Comparison of ENCODE assay signal across 25 mouse cellular contexts in the genomic region with DNA sequence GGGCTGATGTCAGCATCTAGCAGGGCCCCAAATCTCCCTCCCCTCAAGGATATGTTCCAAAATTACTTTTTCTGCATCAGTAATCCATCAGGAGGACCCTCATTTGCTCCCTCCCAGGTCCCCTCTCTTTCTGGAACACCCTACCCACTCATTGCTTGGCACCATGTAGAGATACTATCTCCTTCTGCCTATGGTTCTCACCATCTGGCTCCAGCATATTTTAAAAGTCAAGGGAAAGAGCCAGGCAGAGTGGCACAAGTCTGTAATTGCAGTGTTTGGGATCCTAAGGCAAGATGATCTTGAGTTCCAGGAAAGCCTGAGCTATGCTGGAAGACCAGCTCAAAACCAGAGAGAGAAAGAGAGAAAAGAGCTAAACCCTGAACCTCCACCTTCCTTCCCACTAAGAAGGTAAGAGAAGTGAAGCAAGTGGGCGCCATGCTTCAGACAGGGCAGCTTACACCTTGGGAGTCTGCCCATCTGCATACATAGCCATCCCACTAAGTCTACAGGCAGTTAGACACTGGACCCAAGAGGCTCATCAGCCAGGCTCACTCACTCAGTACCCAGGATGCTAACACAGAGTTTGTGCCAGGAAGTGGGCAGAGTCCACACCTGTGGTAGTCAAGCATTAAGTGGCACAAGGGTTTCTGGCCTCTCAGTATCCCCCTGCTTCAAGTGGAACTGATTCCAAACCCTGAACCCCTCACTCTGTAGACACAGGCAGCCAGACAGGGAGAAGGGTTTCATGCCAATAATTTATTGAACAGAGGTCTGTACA. TPM values are rescaled to one million over a fixed set of nuclear protein-coding genes. Genes with fewer than 3 reads are reported as not detected.
DNase-seq lines count a peak whose midpoint lies in the region; ATAC-seq and TF ChIP-seq lines count a peak whose summit lies in the region.
"Had no signal": no experiment of that assay in that cellular context is flagged by ENCODE, and none has a peak within 500 bp of the region (broad histone marks: within the 10 kb centered on the region; RNA-seq: fewer than 3 reads in every experiment).

No protein-coding gene starts in this region.

- DNase-seq in kidney, adult 2 months: peak; percentile 80
- DNase-seq in liver, adult 2 months (ENCODE audit: extremely low read depth, low read depth, low spot score): peak; percentile 16
- DNase-seq in liver, embryonic 11.5 days (ENCODE audit: low spot score): no peak
- peak; percentile 58 for DNase-seq in brain, adult 2 months (ENCODE audit: low read depth, low spot score)
- DNase-seq in kidney, postnatal 25 days: peak; percentile 44 to 81
- DNase-seq in lung, postnatal 14 days: no peak
- no peak for DNase-seq in T-cell, adult 2 months (ENCODE audit: low spot score)
- DNase-seq: adrenal gland, postnatal 36 days; cerebellum, adult 11 months; cerebellum, postnatal 25 days; gastrocnemius, postnatal 14 days; heart, adult 11 months; liver, embryonic 13.5 days; lung, embryonic 14.5 days; lung, postnatal 36 days; thymus, postnatal 25 days had no signal

- H3K27me3 ChIP-seq in kidney, adult 2 months (replicated peaks; ENCODE audit: control insufficient read depth, insufficient read depth, low read length): no peaks in the 10 kb centered on the region
- H3K27me3 ChIP-seq in kidney, embryonic 15.5 days: no peaks in the 10 kb centered on the region
- H3K27me3 ChIP-seq in liver, adult 2 months (ENCODE audit: control insufficient read depth, insufficient read depth, low read length): no peaks in the 10 kb centered on the region
- H3K27me3 ChIP-seq in liver, embryonic 11.5 days (replicated peaks; ENCODE audit: control insufficient read depth, insufficient read depth, low read length): no peaks in the 10 kb centered on the region
- H3K27me3 ChIP-seq: forebrain, embryonic 15.5 days; liver, embryonic 13.5 days; megakaryocyte, embryonic 14.5 days; midbrain, embryonic 15.5 days; neural tube, embryonic 13.5 days; stomach, embryonic 15.5 days had no signal

- H3K4me2 ChIP-seq in kidney, embryonic 15.5 days: no peak overlapping the region
- H3K4me2 ChIP-seq in liver, embryonic 11.5 days: no peak overlapping the region
- H3K4me2 ChIP-seq: forebrain, embryonic 15.5 days; heart, embryonic 11.5 days; liver, embryonic 13.5 days; lung, embryonic 14.5 days; midbrain, embryonic 15.5 days; neural tube, embryonic 13.5 days; stomach, embryonic 15.5 days had no signal

- no peak overlapping the region for H3K4me3 ChIP-seq in kidney, adult 2 months (ENCODE audit: insufficient read depth, low read depth, low read length)
- H3K4me3 ChIP-seq in kidney, embryonic 15.5 days (replicated peaks): no peak overlapping the region
- H3K4me3 ChIP-seq in liver, adult 2 months (ENCODE audit: insufficient read depth, low read depth, low read length): no peak overlapping the region
- H3K4me3 ChIP-seq in liver, embryonic 11.5 days (ENCODE audit: low read depth, low read length): no peak overlapping the region
- H3K4me3 ChIP-seq: forebrain, embryonic 15.5 days; hindbrain, embryonic 10.5 days; liver, embryonic 13.5 days; megakaryocyte, embryonic 14.5 days; midbrain, embryonic 15.5 days; neural tube, embryonic 13.5 days; stomach, embryonic 15.5 days had no signal

- no peak overlapping the region for H3K9ac ChIP-seq in kidney, embryonic 15.5 days
- no peak overlapping the region for H3K9ac ChIP-seq in liver, adult 2 months (ENCODE audit: low read depth, low read length)
- no peak overlapping the region for H3K9ac ChIP-seq in liver, embryonic 11.5 days (ENCODE audit: low read depth, low read length)
- H3K9ac ChIP-seq: forebrain, embryonic 15.5 days; liver, embryonic 13.5 days; lung, embryonic 14.5 days; midbrain, embryonic 15.5 days; neural tube, embryonic 13.5 days; stomach, embryonic 15.5 days had no signal

- H3K79me2 ChIP-seq in liver, adult 2 months (ENCODE audit: control insufficient read depth, insufficient read depth, low read length): peaks cover 16% of the 10 kb centered on the region; the same call in 1 of the 2 replicates

- WGBS in kidney, adult 2 months: 69% methylated on average over 1 of the region's 1 CpGs
- 83% methylated on average over 1 of the region's 1 CpGs for WGBS in kidney, embryonic 15.5 days
- 80% methylated on average over 1 of the region's 1 CpGs for WGBS in liver, adult 2 months
- 86% methylated on average over 1 of the region's 1 CpGs for WGBS in liver, embryonic 11.5 days

- no peaks in the 10 kb centered on the region for H3K36me3 ChIP-seq in kidney, adult 2 months (ENCODE audit: control insufficient read depth, insufficient read depth, low read length)
- peaks cover 99% of the 10 kb centered on the region for H3K36me3 ChIP-seq in kidney, embryonic 15.5 days
- H3K36me3 ChIP-seq in liver, adult 2 months (ENCODE audit: control insufficient read depth, insufficient read depth, low read length): peaks cover 16% of the 10 kb centered on the region; the same call in 1 of the 2 replicates
- H3K36me3 ChIP-seq in liver, embryonic 11.5 days (ENCODE audit: control insufficient read depth, insufficient read depth, low read length): peaks cover 76% of the 10 kb centered on the region

- H3K9me3 ChIP-seq in kidney, embryonic 15.5 days (replicated peaks): no peaks in the 10 kb centered on the region
- no peaks in the 10 kb centered on the region for H3K9me3 ChIP-seq in liver, embryonic 11.5 days (ENCODE audit: control insufficient read depth, low read length)
- H3K9me3 ChIP-seq: forebrain, embryonic 15.5 days; hindbrain, embryonic 10.5 days; liver, embryonic 13.5 days; megakaryocyte, embryonic 14.5 days; midbrain, embryonic 15.5 days; neural tube, embryonic 13.5 days; stomach, embryonic 15.5 days had no signal

- TF ChIP-seq POLR2A in kidney, adult 2 months (IDR thresholded peaks at IDR 0.05; ENCODE audit: low read depth, low read length): no peak
- TF ChIP-seq POLR2A in liver, adult 2 months (IDR thresholded peaks at IDR 0.05; ENCODE audit: extremely low read depth, insufficient read depth, low read length): no peak

- ATAC-seq in kidney, embryonic 15.5 days (replicated peaks; ENCODE audit: low FRiP score): no peak
- ATAC-seq in liver, embryonic 11.5 days (replicated peaks; ENCODE audit: low FRiP score): no peak
- ATAC-seq: forebrain, embryonic 15.5 days; intestine, postnatal 0 days; midbrain, embryonic 15.5 days had no signal

- no peak overlapping the region for H3K27ac ChIP-seq in kidney, adult 2 months (ENCODE audit: insufficient read depth, low read depth, low read length)
- H3K27ac ChIP-seq in kidney, embryonic 15.5 days: no peak overlapping the region
- no peak overlapping the region for H3K27ac ChIP-seq in liver, adult 2 months (replicated peaks; ENCODE audit: insufficient read depth, low read depth, low read length)
- no peak overlapping the region for H3K27ac ChIP-seq in liver, embryonic 11.5 days (ENCODE audit: low read depth, low read length)
- H3K27ac ChIP-seq: forebrain, embryonic 15.5 days; hindbrain, embryonic 10.5 days; liver, embryonic 13.5 days; midbrain, embryonic 15.5 days; neural tube, embryonic 13.5 days; stomach, embryonic 15.5 days had no signal

- no peak for TF ChIP-seq CTCF in kidney, adult 2 months (conservative IDR thresholded peaks at IDR 0.05; ENCODE audit: insufficient read depth, insufficient read length, low read depth, low read length)
- TF ChIP-seq CTCF in liver, adult 2 months (IDR thresholded peaks at IDR 0.05; ENCODE audit: low read depth, low read length): no peak

- 0 out of 2 replicates have a peak, but pooled peaks cover 3% of the 10 kb centered on the region for H3K4me1 ChIP-seq in kidney, adult 2 months (ENCODE audit: control insufficient read depth, insufficient read depth, low read length)
- peaks cover 4% of the 10 kb centered on the region for H3K4me1 ChIP-seq in kidney, embryonic 15.5 days
- H3K4me1 ChIP-seq in liver, adult 2 months (ENCODE audit: control insufficient read depth, insufficient read depth, low read length): 0 out of 2 replicates have a peak, but pooled peaks cover 1% of the 10 kb centered on the region
- peaks cover 6% of the 10 kb centered on the region for H3K4me1 ChIP-seq in liver, embryonic 11.5 days (replicated peaks; ENCODE audit: control insufficient read depth, insufficient read depth, low read length)
- H3K4me1 ChIP-seq: forebrain, embryonic 15.5 days; midbrain, embryonic 15.5 days had no signal

RNA-seq across cellular contexts. Expression of a gene that starts 6.5 kb away (rescaled TPM):
- polyA plus RNA-seq in kidney, adult 2 months (2012; rRNA removed): 8.9 and 10.8 TPM in 2 replicates
- polyA plus RNA-seq in kidney, embryonic 15.5 days (2015; fragmentation: Nextera tagmentation; extraction: Ambion mirVana): 2.5 and 2.6 TPM in 2 replicates
- 2.2 and 2.6 TPM in 2 replicates for total RNA-seq in liver, adult 2 months (2014; rRNA removed)
- polyA plus RNA-seq in liver, adult 2 months (2012; rRNA removed): 3.4 and 4.7 TPM in 2 replicates
- 4.0 and 4.2 TPM in 2 replicates for polyA plus RNA-seq in liver, embryonic 11.5 days (2014; fragmentation: Nextera tagmentation; extraction: Ambion mirVana)

RNA-seq across cellular contexts. Expression of a gene that starts 7.3 kb away (rescaled TPM):
- 34.8 and 43.7 TPM in 2 replicates for polyA plus RNA-seq in kidney, adult 2 months (2012; rRNA removed)
- 10.2 and 11.7 TPM in 2 replicates for polyA plus RNA-seq in kidney, embryonic 15.5 days (2015; fragmentation: Nextera tagmentation; extraction: Ambion mirVana)
- total RNA-seq in liver, adult 2 months (2014; rRNA removed): 20.2 and 24.6 TPM in 2 replicates
- polyA plus RNA-seq in liver, adult 2 months (2012; rRNA removed): 27.9 and 35.4 TPM in 2 replicates
- polyA plus RNA-seq in liver, embryonic 11.5 days (2014; fragmentation: Nextera tagmentation; extraction: Ambion mirVana): 19.6 and 21.1 TPM in 2 replicates

RNA-seq across cellular contexts. Expression of a gene that starts 9.9 kb away (rescaled TPM):
- 127 and 128 TPM in 2 replicates for polyA plus RNA-seq in kidney, adult 2 months (2012; rRNA removed)
- polyA plus RNA-seq in kidney, embryonic 15.5 days (2015; fragmentation: Nextera tagmentation; extraction: Ambion mirVana): 10.7 and 12.1 TPM in 2 replicates
- total RNA-seq in liver, adult 2 months (2014; rRNA removed): 9.1 and 11.4 TPM in 2 replicates
- 69.3 and 74.5 TPM in 2 replicates for polyA plus RNA-seq in liver, adult 2 months (2012; rRNA removed)
- polyA plus RNA-seq in liver, embryonic 11.5 days (2014; fragmentation: Nextera tagmentation; extraction: Ambion mirVana): 11.0 and 13.0 TPM in 2 replicates

RNA-seq across cellular contexts. Expression of a gene that starts 22.8 kb away (rescaled TPM):
- polyA plus RNA-seq in kidney, adult 2 months (2012; rRNA removed): 37.0 and 46.2 TPM in 2 replicates
- polyA plus RNA-seq in kidney, embryonic 15.5 days (2015; fragmentation: Nextera tagmentation; extraction: Ambion mirVana): 16.9 and 17.9 TPM in 2 replicates
- 7.4 and 8.8 TPM in 2 replicates for total RNA-seq in liver, adult 2 months (2014; rRNA removed)
- 23.3 and 27.0 TPM in 2 replicates for polyA plus RNA-seq in liver, adult 2 months (2012; rRNA removed)
- 13.8 and 16.4 TPM in 2 replicates for polyA plus RNA-seq in liver, embryonic 11.5 days (2014; fragmentation: Nextera tagmentation; extraction: Ambion mirVana)

RNA-seq across cellular contexts. Expression of a gene that starts 39.8 kb away (rescaled TPM):
- 41.8 and 41.9 TPM in 2 replicates for polyA plus RNA-seq in kidney, adult 2 months (2012; rRNA removed)
- polyA plus RNA-seq in kidney, embryonic 15.5 days (2015; fragmentation: Nextera tagmentation; extraction: Ambion mirVana): 28.2 and 32.4 TPM in 2 replicates
- 5.3 and 8.3 TPM in 2 replicates for total RNA-seq in liver, adult 2 months (2014; rRNA removed)
- 18.3 and 23.3 TPM in 2 replicates for polyA plus RNA-seq in liver, adult 2 months (2012; rRNA removed)
- 21.6 and 25.2 TPM in 2 replicates for polyA plus RNA-seq in liver, embryonic 11.5 days (2014; fragmentation: Nextera tagmentation; extraction: Ambion mirVana)

Comparison
In these comparisons a context has a peak if more than half of its experiments do, and no peak if none do; other contexts are left out.
1. DNase-seq: peak in kidney, adult 2 months (single experiment), liver, adult 2 months (single experiment), brain, adult 2 months (single experiment) and kidney, postnatal 25 days (2 of 2); none in liver, embryonic 11.5 days (single experiment), lung, postnatal 14 days (single experiment) and T-cell, adult 2 months (single experiment).